Mouse (Mus musculus): ENCODE measurements around the gene Kiss1. TPM values are rescaled to one million over a fixed set of nuclear protein-coding genes. Genes with fewer than 3 reads are reported as not detected.

Gene Kiss1
- not detected in 2 replicates for polyA plus RNA-seq (2015; fragmentation: Nextera tagmentation; extraction: Ambion mirVana)

- no peak for ATAC-seq (ENCODE audit: low FRiP score, low TSS enrichment)
- H3K36me3 ChIP-seq (ENCODE audit: insufficient read depth, low read length), result no peaks in the 10 kb centered on the region
- H3K27ac ChIP-seq (ENCODE audit: low read length), result no peak within 1 kb of the TSS
- H3K4me1 ChIP-seq (ENCODE audit: insufficient read depth, low read length), result no peaks in the 10 kb centered on the region; the same call in 1 of the 2 replicates
- H3K9me3 ChIP-seq (ENCODE audit: low read length), result peaks cover 6% of the 10 kb centered on the region; the same call in 1 of the 2 replicates
- 84% methylated on average over 13 of the region's 13 CpGs for WGBS
- no peak within 1 kb of the TSS for H3K4me3 ChIP-seq (ENCODE audit: low read length)
- no peaks in the 10 kb centered on the region for H3K27me3 ChIP-seq (ENCODE audit: insufficient read depth, low read length)
- H3K9ac ChIP-seq (replicated peaks; ENCODE audit: low read length), result no peak within 1 kb of the TSS
- H3K4me2 ChIP-seq (replicated peaks; ENCODE audit: low read depth, low read length), result no peak within 1 kb of the TSS
These were observed at the start of gene Kiss1 for GRCm38 (mm10) chr1:133321267-133321925. TSS of gene Kiss1 (plus strand) at chr1:133321875.

GRCm38 (mm10) chr1:133274163-133274562 is 47.5 kb upstream of the Kiss1 start:
- Histone ChIP-seq H3K36me3 (ENCODE audit: insufficient read depth, low read length) (no peaks in the 10 kb centered on the region), H3K27me3 (ENCODE audit: insufficient read depth, low read length) (no peaks in the 10 kb centered on the region), H3K4me2 (replicated peaks; ENCODE audit: low read depth, low read length) (no peak overlapping the region), H3K9ac (replicated peaks; ENCODE audit: low read length) (no peak overlapping the region), H3K9me3 (ENCODE audit: low read length) (no peaks in the 10 kb centered on the region), H3K4me3 (ENCODE audit: low read length) (no peak overlapping the region), H3K4me1 (ENCODE audit: insufficient read depth, low read length) (peaks cover 11% of the 10 kb centered on the region; the same call in 1 of the 2 replicates), H3K27ac (ENCODE audit: low read length) (no peak overlapping the region)
- WGBS, result 89% methylated on average over 18 of the region's 19 CpGs
- ATAC-seq (ENCODE audit: low FRiP score, low TSS enrichment), result no peak

- H3K9ac ChIP-seq (replicated peaks; ENCODE audit: low read length), result no peak overlapping the region
- peak overlapping the region; percentile 44; the same call in 1 of the 2 replicates for H3K27ac ChIP-seq (ENCODE audit: low read length)
- 68% methylated on average over 5 of the region's 5 CpGs for WGBS
- ATAC-seq (ENCODE audit: low FRiP score, low TSS enrichment), result peak; percentile 44
- H3K4me1 ChIP-seq (ENCODE audit: insufficient read depth, low read length), result peaks cover 11% of the 10 kb centered on the region; the same call in 1 of the 2 replicates
- H3K4me3 ChIP-seq (ENCODE audit: low read length), result no peak overlapping the region
- H3K4me2 ChIP-seq (replicated peaks; ENCODE audit: low read depth, low read length), result no peak overlapping the region
- H3K36me3 ChIP-seq (ENCODE audit: insufficient read depth, low read length), result no peaks in the 10 kb centered on the region
- no peaks in the 10 kb centered on the region for H3K9me3 ChIP-seq (ENCODE audit: low read length)
- no peaks in the 10 kb centered on the region for H3K27me3 ChIP-seq (ENCODE audit: insufficient read depth, low read length)
These were observed 44.7 kb upstream of the Kiss1 start for GRCm38 (mm10) chr1:133276983-133277382.

GRCm38 (mm10) chr1:133278539-133278938 is 43.1 kb upstream of the Kiss1 start:
- ATAC-seq (ENCODE audit: low FRiP score, low TSS enrichment), result no peak
- H3K4me2 ChIP-seq (replicated peaks; ENCODE audit: low read depth, low read length), result no peak overlapping the region
- WGBS, result 49% methylated on average over 6 of the region's 6 CpGs

GRCm38 (mm10) chr1:133278946-133279631 is 42.6 kb upstream of the Kiss1 start:
- Histone ChIP-seq H3K27ac (ENCODE audit: low read length) (no peak overlapping the region), H3K27me3 (ENCODE audit: insufficient read depth, low read length) (no peaks in the 10 kb centered on the region), H3K4me1 (ENCODE audit: insufficient read depth, low read length) (peaks cover 11% of the 10 kb centered on the region; the same call in 1 of the 2 replicates), H3K36me3 (ENCODE audit: insufficient read depth, low read length) (no peaks in the 10 kb centered on the region), H3K9me3 (ENCODE audit: low read length) (no peaks in the 10 kb centered on the region), H3K4me3 (ENCODE audit: low read length) (no peak overlapping the region), H3K4me2 (replicated peaks; ENCODE audit: low read depth, low read length) (no peak overlapping the region), H3K9ac (replicated peaks; ENCODE audit: low read length) (no peak overlapping the region)
- ATAC-seq (ENCODE audit: low FRiP score, low TSS enrichment), result no peak
- WGBS, result 68% methylated on average over 15 of the region's 15 CpGs

More at GRCm38 (mm10) chr1:133278539-133278938, 43.1 kb upstream of the Kiss1 start:
- Histone ChIP-seq H3K36me3 (ENCODE audit: insufficient read depth, low read length) (no peaks in the 10 kb centered on the region), H3K9me3 (ENCODE audit: low read length) (no peaks in the 10 kb centered on the region), H3K9ac (replicated peaks; ENCODE audit: low read length) (no peak overlapping the region), H3K27ac (ENCODE audit: low read length) (no peak overlapping the region), H3K4me3 (ENCODE audit: low read length) (no peak overlapping the region), H3K27me3 (ENCODE audit: insufficient read depth, low read length) (no peaks in the 10 kb centered on the region), H3K4me1 (ENCODE audit: insufficient read depth, low read length) (peaks cover 11% of the 10 kb centered on the region; the same call in 1 of the 2 replicates)

GRCm38 (mm10) chr1:133279632-133280093 is 42.0 kb upstream of the Kiss1 start:
- WGBS, result 87% methylated on average over 11 of the region's 11 CpGs
- Histone ChIP-seq H3K9me3 (ENCODE audit: low read length) (no peaks in the 10 kb centered on the region), H3K36me3 (ENCODE audit: insufficient read depth, low read length) (no peaks in the 10 kb centered on the region), H3K4me1 (ENCODE audit: insufficient read depth, low read length) (peaks cover 11% of the 10 kb centered on the region; the same call in 1 of the 2 replicates), H3K9ac (replicated peaks; ENCODE audit: low read length) (no peak overlapping the region), H3K4me3 (ENCODE audit: low read length) (no peak overlapping the region), H3K27me3 (ENCODE audit: insufficient read depth, low read length) (no peaks in the 10 kb centered on the region), H3K27ac (ENCODE audit: low read length) (no peak overlapping the region), H3K4me2 (replicated peaks; ENCODE audit: low read depth, low read length) (no peak overlapping the region)
- no peak for ATAC-seq (ENCODE audit: low FRiP score, low TSS enrichment)

- Histone ChIP-seq H3K9me3 (ENCODE audit: low read length) (no peaks in the 10 kb centered on the region), H3K4me1 (ENCODE audit: insufficient read depth, low read length) (peaks cover 11% of the 10 kb centered on the region; the same call in 1 of the 2 replicates), H3K27ac (ENCODE audit: low read length) (no peak overlapping the region), H3K27me3 (ENCODE audit: insufficient read depth, low read length) (no peaks in the 10 kb centered on the region), H3K36me3 (ENCODE audit: insufficient read depth, low read length) (0 out of 2 replicates have a peak, but pooled peaks cover 3% of the 10 kb centered on the region), H3K4me2 (replicated peaks; ENCODE audit: low read depth, low read length) (no peak overlapping the region), H3K4me3 (ENCODE audit: low read length) (no peak overlapping the region), H3K9ac (replicated peaks; ENCODE audit: low read length) (no peak overlapping the region)
- ATAC-seq (ENCODE audit: low FRiP score, low TSS enrichment), result no peak
- 89% methylated on average over 2 of the region's 2 CpGs for WGBS
These were observed 41.1 kb upstream of the Kiss1 start for GRCm38 (mm10) chr1:133280537-133280936.

- no peak overlapping the region for H3K4me2 ChIP-seq (replicated peaks; ENCODE audit: low read depth, low read length)
- no peak for ATAC-seq (ENCODE audit: low FRiP score, low TSS enrichment)
- no peak overlapping the region for H3K9ac ChIP-seq (replicated peaks; ENCODE audit: low read length)
- H3K36me3 ChIP-seq (ENCODE audit: insufficient read depth, low read length), result 0 out of 2 replicates have a peak, but pooled peaks cover 3% of the 10 kb centered on the region
- no peaks in the 10 kb centered on the region for H3K27me3 ChIP-seq (ENCODE audit: insufficient read depth, low read length)
- H3K27ac ChIP-seq (ENCODE audit: low read length), result no peak overlapping the region
- H3K4me1 ChIP-seq (ENCODE audit: insufficient read depth, low read length), result no peaks in the 10 kb centered on the region
- 74% methylated on average over 7 of the region's 7 CpGs for WGBS
- H3K9me3 ChIP-seq (ENCODE audit: low read length), result no peaks in the 10 kb centered on the region
- no peak overlapping the region for H3K4me3 ChIP-seq (ENCODE audit: low read length)
These were observed 35.8 kb upstream of the Kiss1 start for GRCm38 (mm10) chr1:133285907-133286306.

GRCm38 (mm10) chr1:133287051-133287450 is 34.6 kb upstream of the Kiss1 start:
- Histone ChIP-seq H3K9me3 (ENCODE audit: low read length) (no peaks in the 10 kb centered on the region), H3K27ac (ENCODE audit: low read length) (no peak overlapping the region), H3K4me1 (ENCODE audit: insufficient read depth, low read length) (no peaks in the 10 kb centered on the region), H3K9ac (replicated peaks; ENCODE audit: low read length) (no peak overlapping the region), H3K4me3 (ENCODE audit: low read length) (no peak overlapping the region), H3K27me3 (ENCODE audit: insufficient read depth, low read length) (no peaks in the 10 kb centered on the region), H3K4me2 (replicated peaks; ENCODE audit: low read depth, low read length) (no peak overlapping the region), H3K36me3 (ENCODE audit: insufficient read depth, low read length) (0 out of 2 replicates have a peak, but pooled peaks cover 3% of the 10 kb centered on the region)
- ATAC-seq (ENCODE audit: low FRiP score, low TSS enrichment), result no peak
- WGBS, result 78% methylated on average over 4 of the region's 4 CpGs

Data from kidney, embryonic 16.5 days (tissue).